Mouse (Mus musculus): ENCODE measurements around the gene Olfr1431. TPM values are rescaled to one million over a fixed set of nuclear protein-coding genes. Genes with fewer than 3 reads are reported as not detected.
"Not testable (repeated sequence)": the region's sequence is repeated elsewhere in the genome, so short reads cannot be mapped to it uniquely, and the experiment has no call there.

Olfr1431 gene
- polyA plus RNA-seq (2012; rRNA removed): not detected in 2 replicates

DNA sequence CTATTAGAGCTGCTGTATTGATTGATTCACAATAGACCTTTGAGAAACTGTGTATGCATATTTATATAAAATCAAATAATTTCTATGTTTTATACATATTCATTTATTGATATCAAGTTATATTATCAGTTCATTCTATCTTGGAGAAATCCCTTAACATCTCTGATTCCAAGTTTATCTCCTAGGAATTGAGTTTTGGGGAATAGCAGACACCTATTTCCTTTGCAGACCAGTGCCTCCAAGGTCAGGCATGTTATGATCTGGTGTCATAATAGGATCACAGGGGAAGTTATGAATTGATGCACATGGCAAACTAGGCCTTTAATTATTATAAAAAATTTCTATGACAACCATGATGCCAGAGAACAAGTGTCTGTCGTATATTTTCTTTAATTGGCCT lies at the start of gene Olfr1431:
Olfr1431 (plus strand) TSS at position 301 of the 400 bp plus-strand sequence.
- Histone ChIP-seq H3K36me3 (ENCODE audit: control insufficient read depth, insufficient read depth, low read length) (no peaks in the 10 kb centered on the region), H3K27me3 (ENCODE audit: control insufficient read depth, insufficient read depth, low read length) (no peaks in the 10 kb centered on the region), H3K27ac (ENCODE audit: insufficient read depth, low read length) (no peak within 1 kb of the TSS), H3K4me1 (ENCODE audit: control insufficient read depth, insufficient read depth, insufficient read length) (no peaks in the 10 kb centered on the region), H3K4me3 (ENCODE audit: extremely low read depth, insufficient read depth, insufficient read length) (no peak within 1 kb of the TSS)
- WGBS: 80% methylated on average over 1 of the region's 1 CpGs
- no peak for DNase-seq (ENCODE audit: low read depth in 1 of 2, low spot score in 2 of 2)
- no peak for TF ChIP-seq CTCF (IDR thresholded peaks at IDR 0.05; ENCODE audit: extremely low read depth, insufficient read depth, insufficient read length, insufficient replicate concordance)
- TF ChIP-seq POLR2A (IDR thresholded peaks at IDR 0.05; ENCODE audit: low read depth, low read length): no peak

DNA sequence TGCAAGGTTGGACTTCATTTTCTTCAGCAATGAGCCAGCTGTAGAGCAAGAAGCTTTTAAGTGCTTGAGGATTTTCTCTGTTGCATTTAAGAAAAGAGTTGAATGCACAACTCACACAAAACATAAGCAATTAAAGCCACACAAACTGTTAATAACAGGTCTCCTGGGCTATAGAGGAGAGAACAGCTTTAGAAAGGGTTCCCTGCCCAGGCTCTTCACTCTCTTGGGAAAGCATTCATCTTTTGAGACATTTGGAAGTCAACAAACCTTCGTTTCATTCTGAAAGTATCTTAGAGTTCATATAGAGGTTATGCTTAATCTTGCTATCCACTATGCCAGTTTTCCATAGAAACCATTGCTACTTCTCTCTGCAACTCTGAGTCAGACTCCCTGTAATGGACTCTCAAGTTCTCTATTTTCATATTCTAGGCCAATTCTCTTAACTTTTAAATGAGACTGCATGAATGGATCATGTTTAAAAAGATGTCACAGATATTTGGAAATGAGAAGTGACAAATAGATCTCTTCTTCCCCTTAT lies 30.3 kb upstream of the Olfr1431 start, which contains the start of gene Olfr1555-ps1:
Olfr1555-ps1 (minus strand) TSS at position 51 of the 538 bp plus-strand sequence.
- not testable (repeated sequence) for H3K36me3 ChIP-seq (ENCODE audit: control insufficient read depth, insufficient read depth, low read length); H3K4me3 ChIP-seq (ENCODE audit: extremely low read depth, insufficient read depth, insufficient read length); H3K27ac ChIP-seq (ENCODE audit: insufficient read depth, low read length); H3K4me1 ChIP-seq (ENCODE audit: control insufficient read depth, insufficient read depth, insufficient read length); DNase-seq (ENCODE audit: low read depth in 1 of 2, low spot score in 2 of 2); H3K27me3 ChIP-seq (ENCODE audit: control insufficient read depth, insufficient read depth, low read length)
- WGBS: 33% methylated on average over 1 of the region's 1 CpGs

DNA sequence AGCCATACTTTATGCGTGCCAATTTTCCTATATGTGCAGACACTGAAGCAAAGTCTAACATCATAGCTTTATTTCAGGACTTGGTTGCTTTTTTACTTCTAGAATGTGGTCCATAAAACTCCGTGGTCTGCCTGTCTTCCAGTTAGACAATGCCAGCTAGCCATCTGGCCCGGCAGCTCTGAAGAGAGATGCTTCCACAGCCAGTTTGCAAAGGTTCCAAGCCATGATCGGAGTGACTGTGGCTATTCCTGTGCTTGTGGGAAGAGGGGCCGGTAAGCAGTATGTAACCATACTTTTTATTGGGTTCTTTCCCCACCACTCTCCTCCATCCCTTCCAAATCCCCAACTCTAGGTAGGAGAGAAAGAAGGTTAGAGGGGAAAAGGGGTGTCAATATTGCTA lies 25.0 kb upstream of the Olfr1431 start:
- not testable (repeated sequence) for H3K27ac ChIP-seq (ENCODE audit: insufficient read depth, low read length); H3K4me3 ChIP-seq (ENCODE audit: extremely low read depth, insufficient read depth, insufficient read length); DNase-seq (ENCODE audit: low read depth in 1 of 2, low spot score in 2 of 2); H3K27me3 ChIP-seq (ENCODE audit: control insufficient read depth, insufficient read depth, low read length); H3K36me3 ChIP-seq (ENCODE audit: control insufficient read depth, insufficient read depth, low read length); H3K4me1 ChIP-seq (ENCODE audit: control insufficient read depth, insufficient read depth, insufficient read length)
- WGBS: 84% methylated on average over 5 of the region's 5 CpGs

DNA sequence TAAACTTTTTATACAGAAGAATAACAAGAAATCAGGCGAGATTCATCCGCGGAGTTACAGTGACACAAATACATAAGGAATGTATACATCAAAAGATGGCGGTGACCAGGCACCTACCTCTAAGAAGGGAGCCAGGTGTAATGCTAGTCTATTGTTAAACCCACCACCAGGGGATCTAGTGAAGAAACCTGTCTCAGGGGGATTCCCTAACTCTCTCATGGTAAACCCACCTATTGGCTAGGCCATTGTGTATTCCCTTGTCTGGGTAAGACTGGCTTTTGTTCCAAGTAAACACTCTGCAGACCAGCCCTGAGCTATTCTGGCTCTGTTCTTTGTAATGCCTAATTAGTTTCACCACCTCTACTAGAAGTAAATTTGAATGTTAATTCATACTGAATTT lies 1.4 kb upstream of the Olfr1431 start:
- not testable (repeated sequence) for H3K4me3 ChIP-seq (ENCODE audit: extremely low read depth, insufficient read depth, insufficient read length); H3K4me1 ChIP-seq (ENCODE audit: control insufficient read depth, insufficient read depth, insufficient read length); H3K27ac ChIP-seq (ENCODE audit: insufficient read depth, low read length); H3K27me3 ChIP-seq (ENCODE audit: control insufficient read depth, insufficient read depth, low read length); H3K36me3 ChIP-seq (ENCODE audit: control insufficient read depth, insufficient read depth, low read length); DNase-seq (ENCODE audit: low read depth in 1 of 2, low spot score in 2 of 2)
- WGBS: 91% methylated on average over 4 of the region's 4 CpGs

DNA sequence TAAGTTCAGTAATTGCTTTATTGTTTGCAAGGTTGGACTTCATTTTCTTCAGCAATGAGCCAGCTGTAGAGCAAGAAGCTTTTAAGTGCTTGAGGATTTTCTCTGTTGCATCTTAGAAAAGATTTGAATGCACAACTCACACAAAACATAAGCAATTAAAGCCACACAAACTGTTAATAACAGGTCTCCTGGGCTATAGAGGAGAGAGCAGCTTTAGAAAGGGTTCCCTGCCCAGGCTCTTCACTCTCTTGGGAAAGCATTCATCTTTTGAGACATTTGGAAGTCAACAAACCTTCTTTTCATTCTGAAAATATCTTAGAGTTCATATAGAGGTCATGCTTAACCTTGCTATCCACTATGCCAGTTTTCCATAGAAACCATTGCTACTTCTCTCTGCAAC lies 32.1 kb downstream of the Olfr1431 start, which contains the start of gene Olfr1432:
Olfr1432 (minus strand) TSS at position 101 of the 400 bp plus-strand sequence.
- not testable (repeated sequence) for DNase-seq (ENCODE audit: low read depth in 1 of 2, low spot score in 2 of 2); H3K27ac ChIP-seq (ENCODE audit: insufficient read depth, low read length); H3K4me1 ChIP-seq (ENCODE audit: control insufficient read depth, insufficient read depth, insufficient read length); H3K36me3 ChIP-seq (ENCODE audit: control insufficient read depth, insufficient read depth, low read length); H3K27me3 ChIP-seq (ENCODE audit: control insufficient read depth, insufficient read depth, low read length); H3K4me3 ChIP-seq (ENCODE audit: extremely low read depth, insufficient read depth, insufficient read length)

DNA sequence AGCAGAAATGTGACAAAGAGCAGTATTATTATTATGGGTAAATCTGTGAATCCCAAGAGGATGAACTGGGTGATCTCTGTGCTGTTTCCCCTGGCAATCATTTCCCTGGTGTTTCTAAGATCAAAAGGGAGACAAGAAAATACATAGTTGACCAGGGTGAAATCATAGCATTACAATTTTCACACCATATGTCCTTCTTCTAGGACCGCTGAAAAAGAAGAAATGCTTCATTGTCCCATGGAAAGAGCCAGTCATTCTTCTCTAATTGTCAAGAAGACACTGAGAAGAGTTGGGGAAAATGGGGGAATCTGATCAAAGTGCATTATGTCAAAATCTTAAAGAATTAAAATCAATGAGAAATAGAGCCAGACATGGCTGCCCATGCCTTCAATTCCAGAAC lies 41.1 kb downstream of the Olfr1431 start, which contains the start of gene Olfr262:
Olfr262 (minus strand) TSS at position 101 of the 400 bp plus-strand sequence.
- no peaks in the 10 kb centered on the region for H3K4me1 ChIP-seq (ENCODE audit: control insufficient read depth, insufficient read depth, insufficient read length)
- no peaks in the 10 kb centered on the region for H3K36me3 ChIP-seq (ENCODE audit: control insufficient read depth, insufficient read depth, low read length)
- no peak within 1 kb of the TSS for H3K27ac ChIP-seq (ENCODE audit: insufficient read depth, low read length)
- DNase-seq (ENCODE audit: low read depth in 1 of 2, low spot score in 2 of 2): no peak
- H3K27me3 ChIP-seq (ENCODE audit: control insufficient read depth, insufficient read depth, low read length): no peaks in the 10 kb centered on the region
- 78% methylated on average over 1 of the region's 1 CpGs for WGBS
- H3K4me3 ChIP-seq (ENCODE audit: extremely low read depth, insufficient read depth, insufficient read length): no peak within 1 kb of the TSS
- TF ChIP-seq CTCF (IDR thresholded peaks at IDR 0.05; ENCODE audit: extremely low read depth, insufficient read depth, insufficient read length, insufficient replicate concordance) (no peak), POLR2A (IDR thresholded peaks at IDR 0.05; ENCODE audit: low read depth, low read length) (no peak)

DNA sequence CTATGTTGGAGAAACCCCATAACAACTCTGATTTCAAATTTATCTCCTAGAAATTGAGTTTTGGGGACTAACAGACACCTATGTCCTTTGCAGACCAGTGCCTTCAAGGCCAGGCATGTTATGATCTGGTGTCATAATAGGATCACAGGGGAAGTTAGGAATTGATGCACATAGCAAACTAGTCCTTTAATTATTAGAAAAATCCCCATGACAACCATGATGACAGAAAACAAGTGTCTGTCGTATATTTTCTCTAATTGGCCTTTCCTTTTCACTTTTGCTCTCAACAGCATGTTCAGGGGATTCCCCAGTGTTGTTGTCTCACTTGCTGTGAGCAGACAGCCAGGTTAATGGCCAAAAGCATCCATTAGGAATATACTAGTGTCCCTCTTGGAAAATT lies 60.3 kb downstream of the Olfr1431 start, which contains the start of gene Olfr235:
Olfr235 (plus strand) TSS at position 301 of the 400 bp plus-strand sequence.
- H3K27me3 ChIP-seq (ENCODE audit: control insufficient read depth, insufficient read depth, low read length): no peaks in the 10 kb centered on the region
- no peak for DNase-seq (ENCODE audit: low read depth in 1 of 2, low spot score in 2 of 2)
- no peak within 1 kb of the TSS for H3K27ac ChIP-seq (ENCODE audit: insufficient read depth, low read length)
- H3K4me1 ChIP-seq (ENCODE audit: control insufficient read depth, insufficient read depth, insufficient read length): no peaks in the 10 kb centered on the region
- TF ChIP-seq CTCF (IDR thresholded peaks at IDR 0.05; ENCODE audit: extremely low read depth, insufficient read depth, insufficient read length, insufficient replicate concordance) (no peak), POLR2A (IDR thresholded peaks at IDR 0.05; ENCODE audit: low read depth, low read length) (no peak)
- H3K36me3 ChIP-seq (ENCODE audit: control insufficient read depth, insufficient read depth, low read length): no peaks in the 10 kb centered on the region
- H3K4me3 ChIP-seq (ENCODE audit: extremely low read depth, insufficient read depth, insufficient read length): no peak within 1 kb of the TSS
- WGBS: 60% methylated on average over 1 of the region's 1 CpGs

Other genes starting within 250 kb of the Olfr1431 start
- 9.5 and 9.6 TPM in 2 replicates for gene Osbp, start 234.7 kb upstream of the Olfr1431 start, polyA plus RNA-seq (2012; rRNA removed)
- not detected in 2 replicates for gene Olfr1423, start 159.3 kb upstream of the Olfr1431 start, polyA plus RNA-seq (2012; rRNA removed)
- gene Olfr1424, start 138.0 kb upstream of the Olfr1431 start, polyA plus RNA-seq (2012; rRNA removed): not detected in 2 replicates
- not detected in 2 replicates for gene Olfr1425, start 122.9 kb upstream of the Olfr1431 start, polyA plus RNA-seq (2012; rRNA removed)
- not detected in 2 replicates for gene Olfr1426, start 108.6 kb upstream of the Olfr1431 start, polyA plus RNA-seq (2012; rRNA removed)
- gene Olfr1427, start 97.3 kb upstream of the Olfr1431 start, polyA plus RNA-seq (2012; rRNA removed): not detected in 2 replicates
- gene Olfr1428, start 84.7 kb upstream of the Olfr1431 start, polyA plus RNA-seq (2012; rRNA removed): not detected in 2 replicates
- not detected in 2 replicates for gene Olfr76, start 77.4 kb upstream of the Olfr1431 start, polyA plus RNA-seq (2012; rRNA removed)
- gene Olfr1555-ps1, start 30.5 kb upstream of the Olfr1431 start, polyA plus RNA-seq (2012; rRNA removed): not detected in 2 replicates
- gene Olfr1432, start 32.0 kb downstream of the Olfr1431 start, polyA plus RNA-seq (2012; rRNA removed): not detected in 2 replicates
- not detected in 2 replicates for gene Olfr262, start 41.0 kb downstream of the Olfr1431 start, polyA plus RNA-seq (2012; rRNA removed)
- not detected in 2 replicates for gene Olfr235, start 60.4 kb downstream of the Olfr1431 start, polyA plus RNA-seq (2012; rRNA removed)
- gene Olfr1434, start 79.2 kb downstream of the Olfr1431 start, polyA plus RNA-seq (2012; rRNA removed): not detected in 2 replicates
- not detected in 2 replicates for gene Olfr1436, start 98.5 kb downstream of the Olfr1431 start, polyA plus RNA-seq (2012; rRNA removed)
- gene Olfr1437, start 124.5 kb downstream of the Olfr1431 start, polyA plus RNA-seq (2012; rRNA removed): not detected in 2 replicates
- not detected in 2 replicates for gene Olfr1438-ps1, start 135.3 kb downstream of the Olfr1431 start, polyA plus RNA-seq (2012; rRNA removed)
- gene Olfr1440, start 186.6 kb downstream of the Olfr1431 start, polyA plus RNA-seq (2012; rRNA removed): not detected in 2 replicates
- gene Olfr1441, start 216.8 kb downstream of the Olfr1431 start, polyA plus RNA-seq (2012; rRNA removed): not detected in 2 replicates
- not detected in 2 replicates for gene Pfpl, start 227.3 kb downstream of the Olfr1431 start, polyA plus RNA-seq (2012; rRNA removed)

Data from spleen, adult 2 months (tissue).